Mouse (Mus musculus) gastrocnemius, postnatal 10 days (tissue): ENCODE results near the gene Scyl1. TPM values are rescaled to one million over a fixed set of nuclear protein-coding genes. Genes with fewer than 3 reads are reported as not detected.
"Not testable (repeated sequence)": the region's sequence is repeated elsewhere in the genome, so short reads cannot be mapped to it uniquely, and the experiment has no call there.

ENCODE experiments used
- DNase-seq: peaks from one replicate; pipeline ENCODE4 v3.0.0; 2021; ENCODE audit warnings: mixed read lengths
- total RNA-seq, 2 experiments: library from RNA; stranded (reverse); gene quantifications; 2 replicates each; pipeline ENCODE4 v1.2.3; 2021

Scyl1 gene
- total RNA-seq, 2 experiments from 2014 or later, result 56.0 to 59.6 TPM

DNA sequence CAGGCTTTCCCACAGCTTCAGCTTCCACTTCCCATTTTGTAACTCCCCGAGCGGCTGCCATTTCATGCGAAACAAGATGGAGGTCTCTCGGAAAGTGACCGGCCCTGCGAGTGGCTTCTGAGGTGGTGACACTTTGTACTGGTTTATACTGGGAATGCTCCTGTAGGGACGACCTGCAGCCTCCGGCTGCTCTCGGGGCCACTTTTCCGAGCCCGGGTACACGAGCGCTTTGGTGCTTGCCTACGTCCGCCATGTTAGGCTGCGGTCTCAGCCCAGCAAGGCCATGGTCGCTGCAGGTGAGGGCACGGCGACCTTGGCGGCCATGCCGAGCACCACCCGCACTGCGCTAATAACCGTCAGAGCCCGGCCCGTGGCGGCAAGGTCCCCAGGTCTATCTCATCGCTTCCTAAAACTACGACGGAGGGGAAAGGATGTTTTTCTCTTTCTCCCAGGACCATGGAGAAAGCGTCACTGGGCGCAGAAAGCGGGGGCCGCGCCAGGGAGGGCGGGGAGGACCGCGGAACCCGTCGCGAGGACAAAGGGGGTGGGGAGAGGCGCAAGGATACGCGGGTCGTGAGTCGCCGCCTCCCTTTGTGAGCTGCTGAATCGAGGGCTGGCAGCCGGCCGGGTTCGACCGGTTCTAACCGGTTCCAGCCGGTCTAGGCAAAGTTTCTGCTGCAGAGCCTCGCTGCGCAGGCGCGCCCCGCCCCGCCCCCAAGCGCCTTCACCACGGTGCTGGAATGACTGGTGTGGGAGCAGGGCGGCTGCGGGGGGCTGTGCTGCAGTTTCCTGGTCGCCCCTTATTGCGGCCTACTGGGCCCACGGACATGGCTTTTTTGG, 32.0 kb upstream of the Scyl1 start:
- DNase-seq, result peak; percentile 100

DNA sequence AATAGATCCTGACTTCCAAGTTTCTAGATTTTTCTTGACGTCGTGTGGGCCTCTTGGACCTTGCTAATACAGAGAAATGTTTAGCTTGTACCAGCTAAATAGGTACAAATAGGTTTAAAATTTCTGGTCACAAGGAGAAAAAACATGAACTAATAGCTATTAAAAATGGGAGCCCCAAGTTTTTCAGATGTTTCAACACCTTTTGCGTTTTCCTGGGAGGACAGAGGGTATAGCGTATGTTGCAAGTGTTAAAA, 31.5 kb upstream of the Scyl1 start:
- no peak for DNase-seq

DNA sequence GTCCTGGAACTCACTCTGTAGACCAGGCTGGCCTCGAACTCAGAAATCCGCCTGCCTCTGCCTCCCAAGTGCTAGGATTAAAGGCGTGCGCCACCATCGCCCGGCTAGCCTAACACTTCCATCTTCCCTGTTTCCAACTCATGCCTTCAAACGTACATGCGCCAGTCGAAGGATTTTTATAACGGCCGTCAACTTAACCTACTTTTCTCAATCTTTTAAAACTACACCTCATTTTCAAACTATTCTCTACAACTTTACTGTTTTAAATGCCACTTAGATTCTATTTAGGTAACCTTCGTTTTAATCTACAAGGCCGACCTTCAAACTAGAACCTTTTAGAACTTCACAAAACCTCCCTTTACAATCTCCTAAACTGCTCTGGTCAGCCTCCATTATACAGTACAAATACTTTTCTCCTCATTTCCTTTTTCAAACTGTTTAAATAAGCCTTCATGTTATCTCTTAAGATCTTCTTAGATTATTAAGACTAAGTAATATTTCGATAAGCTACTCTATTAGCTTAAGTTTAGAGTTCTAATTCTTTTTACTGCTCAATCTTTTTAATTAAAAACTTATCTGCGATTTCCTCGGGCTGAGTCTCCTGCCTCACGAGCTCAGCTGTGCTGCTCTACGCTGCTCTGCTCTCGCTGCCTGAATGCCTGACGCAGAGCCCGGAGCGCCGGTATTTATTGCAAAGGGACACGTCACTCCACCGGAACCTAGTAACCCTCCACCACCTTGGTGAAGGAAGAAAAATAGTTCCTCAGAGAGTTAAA, 31.0 kb upstream of the Scyl1 start:
- peak; percentile 97 for DNase-seq

DNA sequence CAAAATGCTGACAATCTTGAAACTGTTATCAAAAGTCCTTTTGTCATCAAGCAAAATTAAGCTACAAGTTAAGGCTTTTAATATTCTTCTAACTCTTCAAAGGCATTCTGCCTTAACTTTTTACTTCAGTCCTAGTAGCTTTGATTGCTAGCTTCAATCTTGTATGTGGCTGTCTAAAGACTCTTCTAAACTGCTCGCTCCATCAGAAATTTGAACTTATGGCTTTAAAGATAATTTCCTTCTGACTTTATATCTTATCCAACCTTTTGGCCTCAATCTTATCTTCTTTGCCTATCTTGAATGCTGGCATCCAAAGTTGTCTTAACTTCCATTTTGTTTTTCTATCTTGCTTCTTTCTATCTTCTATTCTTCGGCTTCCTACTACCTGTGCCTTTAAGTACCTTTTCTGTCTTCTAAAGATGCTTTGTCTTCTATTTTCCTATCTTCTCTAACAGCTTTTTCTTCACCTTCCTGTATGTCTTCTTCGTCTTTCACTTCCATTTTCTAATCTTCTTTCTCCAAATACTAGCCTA, 30.3 kb upstream of the Scyl1 start:
- no peak for DNase-seq

DNA sequence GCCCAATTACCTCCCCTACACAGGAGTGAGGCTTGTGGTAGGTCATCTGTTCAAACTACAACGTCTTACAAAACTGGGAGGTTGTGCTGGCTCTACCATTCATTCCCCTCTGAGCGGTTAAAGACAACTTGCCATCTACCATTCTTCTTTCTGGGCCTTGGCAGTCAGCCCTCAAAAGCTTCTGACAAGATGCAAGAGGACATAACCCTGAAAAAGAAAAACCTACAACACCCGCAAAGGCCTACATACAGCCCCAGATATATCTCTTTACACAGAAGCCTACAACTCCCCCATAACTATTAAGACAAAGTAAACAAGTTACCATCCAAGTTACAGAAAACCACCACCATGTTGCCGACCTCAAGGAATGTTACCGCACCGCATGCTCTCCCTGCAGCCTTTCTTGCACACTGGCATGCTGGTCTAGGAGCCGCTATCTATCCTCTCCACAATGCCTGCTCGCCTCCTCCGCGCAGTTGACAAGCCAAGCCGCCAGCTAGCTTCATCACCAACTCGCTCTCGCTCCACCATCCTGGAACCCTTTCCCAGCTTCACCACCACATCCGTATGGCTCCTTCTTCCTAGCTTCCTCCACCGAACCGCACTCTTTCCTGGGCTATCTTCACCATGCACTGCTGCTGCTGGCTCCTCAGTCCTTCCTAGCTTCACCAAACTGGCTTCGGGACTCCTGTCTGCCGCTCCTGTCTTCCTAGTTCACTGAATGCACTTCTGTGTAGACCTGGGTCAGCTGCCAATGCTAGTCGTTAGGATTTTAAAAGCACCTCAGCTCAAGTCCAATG, 29.6 kb upstream of the Scyl1 start:
- no peak for DNase-seq

DNA sequence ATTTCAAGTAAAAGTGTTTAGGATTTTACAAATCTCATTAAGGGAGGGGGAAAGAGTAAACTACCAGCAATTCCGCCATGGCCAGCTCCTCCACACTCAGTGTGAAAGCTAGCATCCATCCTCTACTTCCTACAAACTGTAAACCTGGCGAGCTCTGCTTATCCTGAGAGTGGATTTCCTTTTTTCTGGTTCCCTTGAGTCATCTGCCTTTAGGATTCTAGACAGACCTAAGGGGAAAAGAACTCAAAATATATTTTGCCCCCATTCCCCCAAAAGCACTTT, 29.1 kb upstream of the Scyl1 start:
- no peak for DNase-seq

DNA sequence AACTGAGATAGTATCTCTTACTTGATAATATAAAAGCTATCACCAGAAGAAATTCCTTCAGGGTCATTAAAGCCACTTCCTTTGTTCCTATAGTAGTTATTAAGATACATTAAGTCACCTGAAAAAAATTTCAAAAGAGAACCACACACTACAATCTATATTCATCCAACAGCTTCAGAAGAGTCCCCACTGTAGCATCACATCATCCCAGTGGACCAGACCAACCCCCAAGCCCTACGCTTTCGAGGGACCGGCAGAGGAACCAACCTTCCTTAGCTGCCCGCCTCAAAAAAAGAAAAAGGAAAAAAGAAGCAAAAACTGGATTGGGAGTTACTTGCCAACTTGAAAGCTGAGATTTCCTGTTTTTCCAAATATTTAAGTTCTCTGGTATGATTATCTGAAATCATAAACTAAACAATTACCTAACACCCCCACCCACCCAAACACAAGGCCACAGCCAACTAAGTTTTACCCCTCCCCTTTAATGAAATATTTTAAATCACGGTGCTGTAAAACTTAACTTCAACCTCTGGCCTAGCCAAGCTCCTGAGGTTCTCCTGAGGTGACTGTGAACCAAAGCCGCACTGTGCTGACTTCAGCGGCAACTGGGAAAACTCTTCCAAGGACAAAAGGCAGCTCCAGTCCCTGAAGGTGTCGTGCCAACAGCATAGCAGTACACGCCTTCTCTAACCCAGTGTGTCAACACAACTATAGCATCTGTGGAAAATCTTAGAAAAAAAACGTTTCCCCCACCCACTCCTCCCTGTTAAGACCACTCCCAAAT, 28.5 kb upstream of the Scyl1 start:
- no peak for DNase-seq

DNA sequence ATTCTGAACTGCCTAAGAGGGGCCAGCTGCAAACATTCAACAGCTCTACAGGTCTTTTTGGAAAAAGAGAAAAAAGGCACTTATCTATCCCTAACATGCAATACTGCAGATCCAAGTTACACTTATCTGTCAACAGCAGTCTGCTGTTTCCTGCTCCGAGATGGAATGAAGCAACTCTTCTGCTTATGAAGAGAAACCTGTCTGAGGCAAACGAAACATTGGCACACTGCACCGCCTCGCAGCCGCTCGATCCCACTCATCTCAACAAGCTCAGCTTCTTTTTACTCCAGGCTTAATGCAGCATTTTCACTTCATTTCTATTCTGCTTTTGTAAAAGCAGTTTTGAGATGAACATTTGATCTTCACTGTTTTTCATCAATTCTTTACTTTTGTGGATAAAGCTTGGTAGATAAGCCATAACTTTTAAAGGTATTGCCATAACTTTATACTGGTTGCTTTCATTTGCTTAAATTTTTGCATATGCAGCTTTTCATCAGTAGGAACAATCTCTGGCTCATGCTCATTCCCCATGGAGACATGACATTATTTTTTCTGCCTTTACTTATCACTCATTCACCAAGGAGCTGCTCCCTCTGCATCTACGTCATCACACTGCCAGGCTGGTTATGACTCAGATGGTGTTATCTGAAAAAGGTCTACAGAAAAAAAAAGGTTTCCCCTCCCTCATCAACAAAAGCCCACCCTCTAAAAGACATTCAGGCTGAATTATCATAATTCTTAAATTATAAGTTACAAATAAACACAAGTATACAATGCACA, 27.7 kb upstream of the Scyl1 start:
- no peak for DNase-seq

DNA sequence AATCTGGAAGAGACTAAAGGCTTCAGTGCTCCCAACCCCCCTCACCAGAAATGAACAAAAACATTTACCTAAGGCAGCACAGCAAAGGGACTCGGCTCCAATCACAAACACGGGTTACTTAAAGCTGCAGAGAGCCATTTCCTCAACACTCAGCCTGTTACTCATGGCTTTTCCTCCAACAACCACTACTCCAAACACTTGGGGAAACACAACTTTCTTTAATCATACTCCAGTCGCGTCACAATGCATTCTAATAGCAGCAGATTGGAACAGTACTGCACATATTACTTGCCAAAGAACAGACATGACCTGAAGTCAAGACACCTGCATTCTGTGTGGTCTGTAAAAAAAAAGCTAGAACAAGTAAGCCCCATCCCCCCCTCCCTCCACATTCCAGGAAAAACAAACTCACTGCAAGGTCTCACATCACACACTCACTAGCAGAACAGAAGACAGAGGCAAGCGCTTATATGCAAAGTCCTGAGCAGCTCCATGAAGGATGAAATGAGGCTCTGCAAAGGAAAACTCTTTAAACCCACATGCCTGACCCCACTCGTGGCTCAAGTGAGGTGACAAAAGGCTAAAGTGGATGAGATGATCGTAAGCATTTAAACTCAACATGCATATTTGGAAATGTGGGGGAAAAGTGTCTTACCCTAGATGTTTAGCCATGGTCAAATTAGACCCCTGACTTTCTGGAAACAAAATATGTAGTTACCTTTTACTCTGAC, 26.3 kb upstream of the Scyl1 start:
- no peak for DNase-seq

DNA sequence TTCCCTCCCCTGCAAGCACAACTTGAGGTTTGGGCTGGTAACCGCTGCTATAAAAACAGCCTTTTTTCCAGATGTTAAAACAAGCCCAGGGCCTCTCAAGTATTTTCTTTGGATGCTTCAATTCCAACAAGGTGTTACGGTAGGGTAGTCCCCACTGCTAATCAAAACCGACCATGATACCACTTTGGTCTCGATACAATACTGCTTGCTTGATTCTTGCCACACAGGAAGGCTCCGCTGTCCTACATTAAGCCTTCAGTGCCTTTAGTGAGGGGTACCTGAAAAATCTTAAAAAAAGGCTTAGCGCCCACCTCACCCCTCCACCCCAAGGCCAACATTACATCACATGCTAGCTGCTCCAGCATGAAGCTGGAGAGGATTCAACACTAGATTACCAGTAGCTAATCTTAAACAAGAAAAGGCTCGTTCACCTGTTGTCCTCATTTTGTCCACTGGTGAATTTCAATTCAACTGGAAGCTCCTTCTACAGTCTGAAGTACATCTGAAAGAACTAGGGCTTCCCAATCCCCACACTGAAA, 25.4 kb upstream of the Scyl1 start:
- no peak for DNase-seq

DNA sequence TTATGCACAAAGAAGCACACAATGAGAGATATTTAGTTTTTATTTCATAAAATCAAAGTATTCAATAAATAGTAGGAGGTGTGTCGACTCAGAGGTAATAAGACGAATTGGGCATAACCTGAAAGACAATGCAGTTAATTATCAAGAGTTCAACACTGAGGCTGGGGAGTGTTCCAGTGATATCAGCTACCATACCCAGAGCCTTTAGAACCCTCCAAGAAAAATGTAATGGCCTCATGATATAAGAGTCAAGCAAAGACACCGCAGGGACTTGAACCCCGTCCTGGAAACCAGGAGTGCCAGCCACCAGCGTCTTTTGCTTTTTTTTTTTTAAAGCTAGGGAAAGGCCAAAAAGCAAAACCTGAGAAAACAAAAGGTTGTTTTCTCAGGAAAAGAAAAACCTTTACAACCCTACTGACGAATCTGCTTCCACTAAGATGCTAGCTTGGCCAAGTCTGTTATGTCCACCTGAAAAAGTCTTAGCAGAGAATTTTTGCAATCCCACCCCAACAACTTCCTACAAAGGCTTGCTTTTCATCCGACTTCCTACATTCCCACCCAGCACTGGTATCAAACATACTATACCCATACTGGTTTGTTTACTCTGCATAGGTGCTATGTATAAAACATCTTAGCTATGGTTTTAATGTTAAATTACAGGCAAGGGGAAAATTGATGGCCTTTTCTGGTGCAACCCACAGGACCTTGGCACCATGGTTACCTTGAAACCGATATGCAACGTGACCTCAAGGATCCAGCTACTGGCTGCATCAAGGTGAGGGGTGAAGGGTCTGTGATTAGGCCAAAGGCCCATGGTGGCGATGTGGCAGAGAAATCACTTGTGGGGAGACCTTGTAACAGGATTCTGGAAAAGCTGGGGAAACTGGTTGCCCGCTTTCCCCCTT, 24.7 kb upstream of the Scyl1 start:
- no peak for DNase-seq

DNA sequence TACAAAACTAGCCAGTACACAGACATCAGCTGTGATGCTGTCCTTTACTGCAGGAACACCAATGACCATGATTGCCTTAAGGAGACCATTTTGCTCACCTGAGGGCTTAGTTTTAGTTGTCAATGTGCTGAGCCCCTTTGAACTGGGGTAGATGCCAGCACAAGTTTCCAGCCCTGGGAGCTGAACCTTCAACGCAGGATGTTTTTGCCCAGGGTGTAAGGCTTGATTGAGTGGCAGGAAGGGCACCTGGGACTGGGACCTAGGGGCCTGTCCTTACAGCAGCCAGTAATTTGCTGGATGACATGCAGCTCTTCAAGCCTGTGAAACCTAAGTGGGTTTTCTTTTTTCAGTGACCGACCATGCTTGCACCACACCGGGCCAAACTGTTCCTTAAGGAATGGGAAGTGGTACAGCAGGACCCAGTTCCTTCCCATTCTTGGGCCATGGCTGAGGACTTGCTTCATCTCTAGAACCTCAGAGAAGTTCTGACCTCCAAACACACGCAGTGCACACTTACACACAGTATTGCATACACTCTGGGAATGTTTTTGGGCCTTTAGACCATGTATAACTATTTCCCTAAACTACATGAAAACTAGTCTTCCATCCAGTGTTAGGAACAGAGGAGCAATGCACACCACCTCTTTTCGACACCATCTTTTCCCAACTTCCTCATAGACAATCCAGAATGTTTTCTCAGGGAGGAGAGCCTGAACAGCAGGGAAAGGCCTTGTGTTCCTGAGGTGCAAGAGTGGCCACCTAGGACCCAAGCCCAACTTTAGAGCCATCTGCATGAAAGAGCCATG, 23.8 kb upstream of the Scyl1 start:
- DNase-seq, result no peak

DNA sequence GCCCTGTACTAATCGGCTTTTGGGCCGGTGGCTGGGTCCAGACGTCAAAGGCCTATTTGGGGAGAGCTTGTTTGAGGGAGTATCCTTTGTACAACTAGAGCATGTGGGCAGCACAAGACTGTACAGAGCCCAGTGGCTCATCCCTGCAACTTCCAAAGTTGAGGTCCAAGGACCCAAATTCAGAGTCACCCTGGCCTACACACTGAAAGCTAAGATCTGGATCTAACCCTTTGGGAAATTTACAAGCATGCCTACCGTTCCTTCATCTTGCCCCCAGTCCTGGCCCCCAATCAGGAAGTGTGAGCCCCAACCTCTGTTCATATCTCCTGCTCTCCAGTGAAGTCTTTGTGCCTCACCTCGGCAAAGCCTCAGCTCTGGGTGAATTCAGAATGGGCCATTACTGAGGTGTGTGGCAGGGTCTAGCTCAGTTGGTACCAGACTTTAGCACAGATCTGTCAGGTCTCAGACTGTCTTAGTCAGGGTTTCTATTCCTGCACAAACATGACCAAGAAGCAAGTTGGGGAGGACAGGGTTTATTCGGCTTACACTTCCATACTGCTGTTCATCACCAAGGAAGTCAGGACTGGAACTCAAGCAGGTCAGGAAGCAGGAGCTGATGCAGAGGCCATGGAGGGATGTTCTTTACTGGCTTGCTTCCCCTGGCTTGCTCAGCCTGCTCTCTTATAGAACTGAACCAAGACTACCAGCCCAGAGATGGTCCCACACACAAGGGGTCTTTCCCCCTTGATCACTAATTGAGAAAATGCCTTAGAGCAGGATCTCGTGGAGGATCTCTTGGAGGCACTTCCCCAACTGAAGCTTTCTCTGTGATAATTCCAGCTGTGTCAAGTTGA, 22.9 kb upstream of the Scyl1 start:
- not testable (repeated sequence) for DNase-seq

DNA sequence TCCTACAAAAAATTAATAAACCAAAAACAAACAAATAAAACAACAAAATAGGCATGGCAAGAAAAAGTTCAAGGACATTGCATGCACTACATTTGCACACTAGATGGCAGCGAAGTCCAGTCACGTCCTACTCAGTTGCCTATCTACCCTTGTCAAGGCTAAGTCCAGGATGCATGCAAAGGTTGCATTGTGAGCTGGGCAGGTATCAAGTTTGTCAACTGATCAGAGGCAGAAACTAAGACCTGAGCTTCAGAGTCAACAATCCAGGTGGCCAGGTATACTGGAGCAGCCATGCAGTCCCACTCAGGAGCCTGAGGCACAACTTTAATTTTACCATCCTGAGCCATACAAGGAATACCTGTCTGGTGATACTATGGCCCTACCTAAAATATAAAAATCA, 21.9 kb upstream of the Scyl1 start:
- DNase-seq, result no peak

DNA sequence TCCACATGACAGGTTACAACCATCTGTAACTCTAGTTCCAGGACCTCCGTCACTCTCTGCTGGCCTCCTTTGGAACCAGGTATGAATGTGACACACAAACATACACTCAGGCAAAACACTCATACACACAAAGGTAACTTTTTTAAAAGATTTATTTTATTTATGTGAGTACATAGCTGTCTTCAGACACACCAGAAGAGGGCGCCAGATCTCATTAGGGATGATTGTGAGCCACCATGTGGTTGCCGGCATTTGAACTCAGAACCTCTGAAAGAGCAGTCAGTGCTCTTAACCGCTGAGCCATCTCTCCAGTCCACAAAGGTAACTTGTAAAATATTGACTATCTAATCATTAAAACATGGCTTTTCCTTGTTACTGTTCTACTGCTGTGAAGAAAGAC, 20.1 kb upstream of the Scyl1 start:
- no peak for DNase-seq

DNA sequence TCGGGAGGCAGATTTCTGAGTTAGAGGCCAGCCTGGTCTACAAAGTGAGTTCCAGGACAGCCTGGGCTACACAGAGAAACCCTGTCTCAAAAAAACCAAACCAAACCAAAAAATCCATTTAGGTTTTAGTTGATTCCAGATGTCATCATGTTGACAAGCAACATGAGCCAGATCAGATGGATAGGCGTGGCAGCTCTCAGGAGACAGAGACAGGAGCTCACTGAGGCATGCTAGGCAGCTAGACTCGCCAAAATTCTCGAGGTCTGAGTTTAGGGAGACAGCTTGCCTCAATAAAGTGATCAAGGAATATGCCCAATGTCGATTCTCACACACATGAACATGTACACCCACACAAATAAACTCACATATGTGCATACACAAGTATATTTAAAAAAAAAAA, 17.8 kb upstream of the Scyl1 start:
- no peak for DNase-seq

DNA sequence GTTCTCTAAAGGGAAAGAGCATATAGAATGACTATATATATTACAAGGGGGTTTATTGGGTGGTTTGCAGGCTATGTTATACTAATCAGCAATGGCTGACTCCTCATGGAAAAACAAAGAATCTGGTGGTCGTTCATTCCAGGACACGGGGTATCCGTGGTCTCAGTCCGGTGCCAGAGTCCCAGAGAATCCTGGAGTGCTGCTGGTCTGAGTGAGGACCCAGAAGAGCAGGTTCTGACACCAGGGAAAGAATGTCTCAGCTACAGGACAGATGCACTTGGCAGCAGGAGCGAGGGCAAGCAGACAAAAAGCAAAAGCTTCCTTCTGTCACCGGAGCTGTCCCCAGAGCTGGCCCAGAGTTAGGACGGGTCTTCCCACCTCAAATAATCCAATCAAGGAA, 17.4 kb upstream of the Scyl1 start:
- no peak for DNase-seq

DNA sequence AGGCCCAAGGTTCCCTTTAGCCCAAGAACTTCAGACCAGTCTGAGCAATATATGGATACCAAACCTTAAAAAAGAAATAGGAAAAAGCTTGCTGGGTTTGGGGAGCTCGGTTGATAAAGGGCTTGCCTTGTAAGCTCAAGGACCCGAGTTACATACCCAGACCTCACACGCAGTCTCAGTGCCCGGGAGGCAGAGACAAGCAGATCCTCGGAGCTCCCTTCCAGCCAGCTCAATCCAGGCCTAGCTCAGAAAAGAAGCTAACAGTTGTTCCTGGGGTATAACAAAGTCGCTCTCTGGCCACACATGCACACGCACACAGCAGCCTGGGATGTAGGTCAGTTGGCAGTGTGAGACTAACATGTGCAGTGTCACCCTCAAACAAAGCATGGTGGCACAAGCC, 16.7 kb upstream of the Scyl1 start:
- no peak for DNase-seq
